Mouse (Mus musculus): ENCODE data around the gene Adam1b. TPM values are rescaled to one million over a fixed set of nuclear protein-coding genes. Genes with fewer than 3 reads are reported as not detected.
A peak's percentile ranks its signal among the peaks of the same experiment; 100 is the strongest.
"Not testable (repeated sequence)": the region's sequence is repeated elsewhere in the genome, so short reads cannot be mapped to it uniquely, and the experiment has no call there.

Adam1b gene
- under 1 TPM in 1 of 3 experiments, not detected in 2; 0.22 TPM for polyA plus RNA-seq (2017; shearing (Covaris generic))

DNA sequence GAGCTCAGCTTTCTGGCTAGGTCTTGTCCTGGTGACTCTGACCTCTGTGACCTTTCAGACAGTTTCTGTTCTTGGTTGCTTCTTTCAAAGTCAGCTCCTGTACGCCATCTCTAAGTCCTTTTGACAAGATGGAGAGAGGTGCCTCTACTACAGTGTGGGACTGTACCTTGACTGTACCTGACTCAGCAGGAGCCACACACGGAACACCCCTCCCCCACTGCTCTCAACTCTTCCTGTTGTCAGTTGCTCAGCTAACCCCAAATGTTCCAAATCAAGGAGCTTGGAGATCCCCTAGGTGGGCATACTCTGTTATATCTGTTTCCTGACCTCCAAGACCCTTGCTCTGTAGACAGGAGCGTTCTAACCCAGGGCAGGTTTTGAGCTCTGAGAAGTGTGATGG, at the start of gene Adam1b:
Gene Adam1b, minus strand, starts transcription at position 205 of the 400 bp plus-strand sequence.
- ATAC-seq, result no peak

DNA sequence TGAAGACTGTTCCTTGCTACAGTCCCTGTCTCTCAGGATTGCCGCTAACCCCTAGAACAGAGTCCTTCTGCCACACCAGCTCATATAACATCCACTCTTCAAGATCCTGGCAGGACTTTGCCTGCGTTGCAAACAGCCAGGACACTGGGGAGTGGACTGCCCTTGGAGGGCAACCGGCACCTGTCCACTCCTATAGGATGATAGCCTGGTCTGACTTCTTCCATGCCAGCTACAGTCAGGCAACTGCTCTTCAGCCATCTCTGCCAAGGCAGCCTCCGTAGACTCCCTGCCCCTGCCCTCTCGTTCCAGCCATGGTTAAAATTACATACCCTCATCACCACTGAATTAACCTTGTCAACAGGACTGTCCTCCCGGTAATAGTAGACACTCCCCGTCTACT, 46.0 kb upstream of the Adam1b start:
- no peak for ATAC-seq

DNA sequence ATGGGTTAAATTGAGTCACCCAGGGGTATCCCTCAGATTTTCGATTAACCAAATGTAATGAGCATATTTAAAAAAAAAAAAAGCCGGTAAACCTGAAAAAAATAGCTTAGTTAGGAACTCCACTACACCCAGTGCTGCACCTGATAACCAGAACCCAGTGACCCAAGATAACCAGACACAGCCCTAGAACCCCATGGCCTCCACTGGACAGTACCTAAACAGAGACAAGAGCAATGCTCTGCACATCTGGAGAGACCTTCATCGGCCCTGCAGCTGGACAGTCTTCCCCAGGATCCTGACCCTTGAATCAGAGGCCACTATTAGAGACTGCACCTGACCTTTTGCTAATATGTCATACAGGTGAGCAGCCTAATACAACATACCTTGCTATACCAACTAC, 43.8 kb upstream of the Adam1b start:
- ATAC-seq, result no peak

DNA sequence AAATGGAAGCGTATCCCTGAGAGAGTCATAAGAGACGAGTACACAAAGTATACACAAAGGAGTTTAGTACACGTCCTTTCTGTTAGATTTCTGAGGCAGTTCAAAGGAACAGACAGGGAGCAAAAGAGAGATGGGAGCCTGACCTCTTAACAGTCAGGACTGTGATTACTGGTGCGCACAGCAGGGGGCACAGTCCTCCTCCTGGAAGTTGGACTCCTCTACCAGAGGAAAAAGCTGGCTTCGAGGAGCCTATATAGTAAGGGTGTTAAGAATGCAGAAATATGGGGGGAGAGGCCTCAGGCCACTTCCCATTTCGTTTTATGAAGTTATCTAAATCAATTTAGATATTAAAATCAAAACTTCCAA, 43.3 kb upstream of the Adam1b start:
- no peak for ATAC-seq

DNA sequence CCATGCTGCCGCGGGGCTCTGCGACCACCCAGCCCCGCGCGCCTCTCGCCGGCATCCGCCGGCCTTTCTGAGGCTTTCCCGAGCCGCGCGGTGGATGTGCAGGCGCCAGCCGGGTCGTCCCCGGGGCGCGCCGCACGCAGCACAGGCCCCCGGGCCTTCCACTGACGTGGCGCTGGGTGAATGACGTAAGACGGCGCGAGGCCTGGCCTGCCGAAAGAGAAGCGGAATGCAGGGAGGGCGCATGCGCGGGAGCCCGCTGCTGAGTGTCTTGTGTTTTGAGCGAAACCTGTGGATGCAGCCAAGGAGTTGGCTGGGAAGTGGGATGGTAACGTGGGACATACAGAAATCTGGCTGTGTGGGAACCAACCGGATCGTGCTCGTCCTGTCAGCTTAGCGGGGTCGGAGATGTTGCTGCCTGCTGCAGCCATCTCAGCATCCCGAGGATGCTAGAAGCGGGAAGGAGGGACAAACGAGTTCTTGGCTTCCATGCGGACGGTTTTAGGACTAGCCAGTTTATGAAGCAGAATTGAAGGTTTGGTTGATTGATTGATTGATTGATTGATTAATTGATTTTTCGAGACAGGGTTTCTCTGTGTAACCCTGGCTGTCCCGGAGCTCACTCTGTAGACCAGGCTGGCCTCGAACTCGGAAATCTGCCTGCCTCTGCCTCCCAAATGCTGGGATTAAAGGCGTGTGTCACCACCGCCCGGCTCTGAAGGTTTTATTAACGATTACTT, 42.7 kb upstream of the Adam1b start, which contains the start of gene Mapkapk5:
Gene Mapkapk5, minus strand, starts transcription at position 113 of the 737 bp plus-strand sequence.
- peak; percentile 78 for ATAC-seq

DNA sequence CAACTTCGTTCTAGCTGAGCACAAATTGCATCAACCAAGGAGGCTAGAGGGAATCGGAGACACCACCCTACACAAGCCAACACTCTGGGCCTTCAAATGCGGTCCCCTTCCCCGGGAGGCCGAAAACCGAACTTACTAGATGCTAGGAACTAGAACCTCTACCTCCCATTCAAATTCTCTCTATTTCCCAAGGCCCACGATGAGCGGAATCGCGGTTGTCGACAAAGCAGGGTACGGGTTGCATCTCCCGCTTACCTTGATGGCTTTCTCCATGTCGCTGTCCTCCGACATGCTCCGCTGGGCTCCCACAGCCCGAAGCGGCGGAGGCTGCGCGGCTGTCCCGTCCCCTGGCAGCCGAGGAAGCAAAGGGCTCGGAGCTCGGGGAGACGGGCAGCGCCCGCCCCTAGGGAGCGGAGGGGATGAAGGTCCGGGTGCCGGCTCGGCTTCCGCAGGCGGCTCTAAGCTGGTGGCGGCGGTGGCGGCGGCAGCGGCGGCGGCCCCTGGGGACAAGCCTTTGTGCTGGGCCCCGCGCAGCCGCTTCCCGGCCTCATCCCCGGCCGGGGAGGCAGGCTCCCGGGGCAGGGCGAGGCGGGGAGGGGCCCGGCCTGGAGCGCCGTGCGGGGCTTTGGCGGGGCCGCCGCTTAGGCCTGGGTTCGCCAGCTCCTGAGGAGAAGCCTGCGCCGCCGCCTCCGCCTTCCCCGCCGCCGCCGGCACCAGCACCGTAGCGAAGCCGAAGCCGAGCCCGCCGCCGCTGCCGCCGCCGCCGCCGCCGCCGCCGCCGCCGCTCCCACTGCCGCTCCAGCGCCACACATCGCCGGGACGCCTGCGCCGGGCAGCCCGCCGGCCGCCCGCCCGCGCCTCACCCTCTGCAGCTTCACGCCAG, 41.9 kb upstream of the Adam1b start, which contains the start of the genes Adam1a and Gm42878:
Gene Adam1a, minus strand, starts transcription at position 573 of the 883 bp plus-strand sequence.
Gene Gm42878, minus strand, starts transcription at position 573 of the 883 bp plus-strand sequence.
- ATAC-seq, result peak; percentile 48

DNA sequence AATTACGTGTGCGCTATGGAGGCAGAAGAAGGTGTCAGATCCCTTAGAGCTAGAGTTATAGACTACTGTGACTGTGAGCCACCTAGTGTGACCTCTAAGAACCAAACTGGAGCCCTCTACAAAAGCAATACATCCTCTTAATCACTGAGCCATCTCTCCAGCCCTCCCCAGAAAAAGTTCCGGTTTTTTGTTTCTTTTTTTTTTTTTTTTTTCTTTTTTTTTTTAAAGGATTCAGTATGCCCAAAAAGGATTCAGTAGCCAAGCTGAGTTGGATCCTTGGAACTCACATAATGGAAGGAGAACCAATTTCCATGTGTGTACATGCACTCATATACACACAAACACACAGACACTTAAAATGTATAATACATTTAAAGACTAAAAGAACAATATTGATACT, 40.1 kb upstream of the Adam1b start:
- no peak for ATAC-seq

DNA sequence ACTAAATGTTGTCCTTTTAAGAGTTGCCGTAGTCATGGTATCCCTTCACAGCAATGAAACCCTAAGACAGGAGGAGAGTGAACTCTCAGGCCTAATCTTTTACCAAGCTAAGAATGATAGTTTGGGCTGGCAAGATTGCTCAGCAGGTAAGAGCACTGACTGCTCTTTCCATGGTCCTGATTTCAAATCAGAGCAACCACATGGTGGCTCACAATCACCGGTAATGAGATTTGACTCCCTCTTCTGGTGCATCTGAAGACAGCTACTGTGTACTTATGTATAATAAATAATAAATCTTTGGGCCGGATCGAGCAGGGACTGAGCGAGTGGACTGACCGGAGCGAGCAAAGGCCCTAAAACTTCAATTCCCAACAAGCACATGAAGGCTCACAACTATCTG, 38.0 kb upstream of the Adam1b start:
- ATAC-seq, result no peak

DNA sequence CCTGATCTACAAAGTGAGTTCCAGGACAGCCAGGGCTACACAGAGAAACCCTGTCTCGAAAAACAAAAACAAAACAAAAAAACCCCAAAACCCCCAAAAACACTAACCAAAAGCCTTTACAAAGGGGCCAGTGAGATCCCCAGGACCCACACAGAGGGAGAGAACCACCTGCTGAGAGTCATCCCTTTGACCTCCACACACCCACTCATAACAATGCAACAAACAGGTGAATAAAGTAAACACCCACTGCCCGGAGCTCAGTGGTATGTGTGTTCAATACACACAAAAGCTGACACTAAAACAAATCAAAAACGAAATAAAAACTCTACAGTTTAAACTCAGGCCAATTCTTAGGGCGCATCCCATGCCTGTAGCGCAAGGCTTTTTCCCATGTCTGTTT, 36.8 kb upstream of the Adam1b start:
- ATAC-seq, result no peak

DNA sequence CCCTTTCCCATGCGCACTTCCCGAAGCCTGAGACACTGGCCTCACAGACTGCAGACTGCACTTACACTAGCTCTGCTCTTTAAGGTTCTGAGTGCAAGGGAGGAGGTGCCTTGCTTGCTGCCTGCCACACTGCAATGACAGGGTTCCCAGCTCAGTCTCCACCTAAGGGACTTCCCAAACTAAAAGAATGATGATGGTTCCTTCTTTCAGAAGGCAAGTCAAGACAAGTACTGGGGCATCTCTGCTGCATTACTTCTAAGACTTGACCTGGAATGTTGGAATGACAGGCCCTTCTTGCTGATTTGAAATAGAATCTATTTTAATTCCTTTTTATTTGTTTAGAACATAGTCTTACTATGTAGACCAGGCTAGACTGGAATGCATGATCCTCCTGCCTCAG, 34.4 kb upstream of the Adam1b start:
- no peak for ATAC-seq

DNA sequence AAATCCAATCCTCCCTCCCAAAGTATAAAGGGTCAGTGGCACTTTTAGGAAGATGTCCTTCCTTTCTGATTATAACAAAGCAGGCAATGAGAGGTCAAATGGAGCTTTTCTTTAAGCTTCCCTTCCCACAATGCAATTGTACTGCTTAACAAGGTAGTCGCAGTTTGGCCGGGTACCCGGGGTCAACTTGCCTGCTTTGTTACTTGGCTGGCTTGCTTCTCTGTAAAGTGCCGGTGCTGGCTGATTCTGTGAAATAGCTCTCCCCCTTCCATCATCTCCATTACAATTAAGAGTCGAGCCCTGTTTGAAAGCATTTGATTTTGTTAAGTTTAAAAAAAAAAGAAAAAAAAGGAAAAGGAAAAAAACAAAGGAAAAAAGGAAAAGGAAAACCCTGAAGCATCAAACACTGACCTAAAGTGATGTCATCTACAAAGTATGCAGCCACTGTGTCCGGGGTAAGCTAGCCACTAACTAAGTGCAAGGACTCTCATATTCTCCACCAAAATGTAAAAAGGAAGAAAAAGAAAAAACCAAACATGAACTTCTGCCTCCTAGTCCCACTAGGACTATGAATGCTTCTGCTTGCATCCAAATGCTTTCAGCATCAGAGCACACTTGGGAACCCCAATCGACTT, 33.8 kb upstream of the Adam1b start:
- no peak for ATAC-seq

DNA sequence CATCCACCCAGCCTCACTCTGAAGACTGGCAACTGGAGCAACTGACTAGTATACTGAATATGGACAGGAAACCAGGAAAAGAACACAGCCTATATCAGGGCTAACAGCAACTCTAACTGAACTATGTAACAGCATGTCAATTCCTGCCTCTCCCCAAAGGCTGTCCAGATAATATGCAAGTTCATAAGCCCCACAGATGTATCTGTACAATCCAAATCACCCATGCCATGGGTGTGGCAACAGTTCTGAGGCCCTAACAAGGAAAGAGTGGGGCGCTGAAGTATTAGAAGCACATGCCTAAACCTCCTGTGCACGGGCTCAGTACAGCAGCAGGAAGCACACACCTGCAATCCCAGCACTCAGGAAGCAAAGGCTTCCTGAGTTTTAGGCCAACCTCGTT, 31.9 kb upstream of the Adam1b start:
- ATAC-seq, result no peak

DNA sequence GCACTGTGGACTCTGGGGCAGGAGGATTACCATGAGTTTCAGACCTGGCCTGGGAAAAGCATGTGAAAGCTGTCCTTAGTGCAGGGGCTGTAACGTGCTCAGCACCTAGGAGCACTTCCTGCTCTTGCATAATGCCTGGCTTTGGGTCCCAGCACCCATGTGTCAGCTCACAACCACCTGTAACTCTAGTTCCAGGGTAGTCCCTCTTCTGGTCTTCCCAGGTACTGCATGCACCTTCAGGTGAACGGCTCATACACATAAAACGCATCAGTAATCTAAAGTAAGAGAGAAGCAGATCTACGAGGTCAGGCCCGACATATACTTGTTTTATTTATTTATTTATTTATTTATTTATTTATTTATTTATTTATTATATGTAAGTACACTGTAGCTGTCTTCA, 31.3 kb upstream of the Adam1b start:
- ATAC-seq, result no peak

DNA sequence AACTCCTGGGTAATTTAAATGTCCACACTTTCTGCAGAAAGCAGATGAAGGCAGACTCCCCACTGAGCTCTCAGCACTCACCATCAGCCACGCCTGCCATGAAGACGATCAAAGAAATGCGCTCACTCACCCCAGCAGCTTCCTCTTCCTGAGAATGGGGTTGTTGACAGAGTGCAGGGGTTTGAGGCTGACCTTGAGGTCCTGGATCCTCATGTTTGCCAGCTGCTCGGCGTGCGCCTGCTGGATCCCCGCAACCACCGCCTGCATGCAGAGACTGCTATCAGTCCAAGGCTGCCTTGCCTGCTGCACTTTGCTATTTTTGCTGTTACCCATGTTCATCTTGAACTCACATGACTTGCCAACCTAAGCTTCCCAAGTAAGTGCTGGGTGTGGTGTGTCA, 23.7 kb upstream of the Adam1b start:
- ATAC-seq, result no peak

DNA sequence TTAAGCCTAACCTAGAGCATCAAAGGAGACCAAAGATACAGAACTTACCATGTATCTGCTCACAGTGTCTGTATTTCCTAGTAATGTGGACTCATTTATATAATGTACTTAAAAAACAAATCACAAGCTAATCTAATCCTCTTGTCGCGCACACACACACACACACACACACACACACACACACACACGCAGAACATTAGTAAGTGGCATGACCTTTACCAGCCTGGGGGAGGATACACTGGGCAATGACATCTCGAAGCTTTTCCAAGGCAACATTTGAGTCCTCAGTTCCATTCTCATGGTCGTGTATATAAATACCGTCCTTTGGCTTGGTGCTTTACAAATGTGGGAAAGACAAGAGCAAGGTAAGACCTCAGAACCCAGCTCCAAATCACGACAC, 23.3 kb upstream of the Adam1b start:
- no peak for ATAC-seq

DNA sequence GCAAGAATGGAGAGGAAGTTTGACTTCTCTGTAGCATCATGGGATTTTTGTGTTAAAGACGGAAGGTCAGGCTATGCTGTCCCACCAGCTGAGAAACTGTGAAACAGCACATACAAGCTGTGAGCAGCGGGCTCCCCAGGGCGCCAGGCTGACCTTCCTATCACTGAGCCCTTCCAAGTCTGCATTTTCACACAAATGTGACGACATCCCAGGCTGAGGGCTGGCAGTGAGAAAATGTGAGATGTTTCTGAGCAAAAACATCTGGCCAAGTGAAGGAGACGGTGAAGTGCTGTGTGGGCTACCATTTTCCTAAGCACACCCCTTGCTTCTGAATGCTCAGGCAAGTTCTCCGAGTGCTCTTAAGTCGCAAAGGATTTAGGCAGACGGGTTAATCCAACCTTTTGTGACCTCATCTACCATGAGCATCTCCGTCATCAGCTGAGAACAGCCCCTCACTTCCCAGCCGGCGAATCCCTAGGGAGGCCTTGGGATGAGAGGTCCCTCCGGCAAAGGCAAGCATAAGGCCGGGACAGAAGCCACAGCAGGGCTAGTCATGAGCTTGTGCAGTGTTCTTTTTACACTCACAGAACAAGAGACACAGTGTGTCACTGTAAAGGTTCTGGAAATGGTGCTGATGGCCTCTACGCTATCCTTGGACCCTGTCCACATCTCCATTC, 22.7 kb upstream of the Adam1b start:
- ATAC-seq, result no peak

DNA sequence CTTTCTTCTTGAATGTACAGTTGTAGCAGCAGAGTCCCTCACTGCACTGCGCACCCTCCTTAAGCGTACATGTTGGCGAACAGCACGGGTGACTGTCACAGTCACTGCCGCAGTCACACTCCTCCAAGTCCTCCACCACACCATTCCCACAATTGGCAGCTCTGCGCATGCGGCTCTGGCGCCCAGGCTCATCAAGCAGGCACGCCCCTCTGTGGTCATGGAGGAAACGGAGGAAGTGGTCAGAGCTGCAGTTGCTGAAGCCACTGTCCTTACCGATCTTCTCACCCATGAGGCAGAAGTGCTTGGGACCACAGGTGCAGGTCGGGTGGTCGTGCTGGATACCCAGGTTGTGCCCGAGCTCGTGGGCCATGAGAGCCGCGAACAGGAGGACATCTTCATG, 16.5 kb upstream of the Adam1b start:
- ATAC-seq, result not testable (repeated sequence)

DNA sequence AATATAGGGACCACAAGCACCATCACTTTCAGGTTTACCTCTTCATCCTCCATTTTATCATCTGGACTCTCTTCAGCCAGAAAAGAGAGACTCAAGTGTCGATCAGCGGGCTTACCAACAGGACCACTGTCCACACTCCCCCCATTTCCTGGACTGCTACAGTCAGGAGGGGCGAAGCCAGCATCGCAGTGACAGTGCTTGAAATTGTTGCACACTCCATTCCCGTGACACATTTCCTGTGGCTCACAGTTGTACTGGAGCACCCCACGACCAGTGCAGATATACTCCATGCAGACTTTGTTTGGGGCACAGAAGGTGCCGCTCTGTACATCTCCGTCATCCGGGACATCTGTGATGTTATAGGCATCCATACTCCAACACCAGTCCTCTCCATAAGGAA, 15.7 kb upstream of the Adam1b start:
- ATAC-seq, result no peak

DNA sequence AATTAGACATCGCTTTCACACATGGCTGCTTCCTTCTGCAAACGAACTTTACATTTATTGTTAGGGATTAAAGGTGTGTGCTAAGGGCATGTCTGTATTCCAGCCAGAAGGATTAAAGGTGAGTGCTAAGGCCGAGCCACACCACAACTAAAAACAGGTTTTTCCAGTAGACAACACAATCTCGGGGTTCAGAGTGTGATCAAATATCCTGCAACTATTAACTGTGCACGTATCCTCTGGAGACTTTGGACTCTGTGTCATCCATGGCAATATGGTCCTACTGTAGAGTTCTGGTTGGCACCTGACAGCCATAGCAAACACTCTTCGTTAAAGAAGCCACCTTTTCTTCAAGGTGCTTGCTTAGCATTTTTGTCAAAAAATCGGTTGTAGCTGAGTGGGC, 6.8 kb upstream of the Adam1b start:
- ATAC-seq, result no peak

DNA sequence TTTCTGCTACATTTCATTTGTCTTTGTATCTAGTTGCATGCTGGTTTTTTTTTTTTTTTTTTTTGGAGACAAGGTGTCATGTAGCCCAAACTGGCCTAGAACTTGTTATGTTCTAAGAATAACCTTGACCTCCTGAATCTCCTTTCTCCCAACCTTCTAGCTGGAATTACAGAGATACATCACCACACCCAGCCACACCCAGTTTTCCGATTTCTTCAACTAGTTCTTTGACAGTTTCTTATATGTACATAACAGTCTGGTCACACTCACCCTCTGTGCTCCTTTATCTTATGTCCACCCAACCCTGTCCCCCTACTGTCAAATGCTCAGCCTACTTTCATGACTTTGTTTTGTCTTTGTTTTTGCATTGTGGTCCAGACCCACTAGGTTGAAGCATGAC, 3.6 kb upstream of the Adam1b start:
- ATAC-seq, result no peak

DNA sequence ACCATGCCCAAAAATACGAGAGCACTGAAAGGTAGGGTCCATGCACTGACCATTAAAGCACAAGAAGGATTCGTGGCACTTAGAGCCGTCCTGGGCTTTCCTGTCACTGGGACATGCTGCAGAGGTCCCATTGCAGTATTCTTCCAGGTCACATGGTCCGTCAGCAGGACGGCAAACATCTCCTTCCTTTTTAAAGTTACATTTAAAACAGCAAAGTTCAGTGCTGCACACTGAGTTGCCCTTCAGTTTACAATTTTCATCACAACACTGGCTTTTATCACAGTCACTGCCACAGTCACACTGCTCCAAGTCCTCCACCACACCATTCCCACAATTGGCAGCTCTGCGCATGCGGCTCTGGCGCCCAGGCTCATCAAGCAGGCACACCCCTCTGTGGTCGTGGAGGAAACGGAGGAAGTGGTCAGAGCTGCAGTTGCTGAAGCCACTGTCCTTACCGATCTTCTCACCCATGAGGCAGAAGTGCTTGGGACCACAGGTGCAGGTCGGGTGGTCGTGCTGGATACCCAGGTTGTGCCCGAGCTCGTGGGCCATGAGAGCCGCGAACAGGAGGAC, 1.7 kb downstream of the Adam1b start:
- ATAC-seq, result not testable (repeated sequence)

DNA sequence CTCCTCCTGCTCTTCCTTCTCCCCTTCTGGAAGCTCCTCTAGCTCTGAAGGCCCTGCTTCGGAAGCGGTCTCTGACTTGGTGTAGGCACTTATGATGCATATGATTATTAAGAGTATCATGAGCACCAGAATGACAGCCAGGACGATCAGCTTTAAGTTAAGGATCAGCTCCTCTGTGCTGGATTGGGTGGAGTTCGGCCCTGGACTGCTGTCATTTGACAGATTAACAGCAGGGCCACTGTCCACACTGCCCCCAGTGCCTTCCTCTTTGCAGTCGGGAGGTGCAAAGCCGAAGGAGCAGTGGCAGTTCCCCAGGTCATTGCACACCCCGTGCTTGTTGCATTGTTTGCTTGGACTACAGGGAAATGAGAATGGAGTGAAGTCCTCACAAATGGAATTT, 2.5 kb downstream of the Adam1b start:
- ATAC-seq, result no peak
